In genomic region chr6:37057957-37058356, GRCm38 (mm10) we compare ENCODE assay signal across 24 mouse cellular contexts.
DNase-seq lines count a peak whose midpoint lies in the region; ATAC-seq and TF ChIP-seq lines count a peak whose summit lies in the region.
"Had no signal": no experiment of that assay in that cellular context is flagged by ENCODE, and none has a peak within 500 bp of the region (broad histone marks: within the 10 kb centered on the region; RNA-seq: fewer than 3 reads in every experiment).

No protein-coding gene starts in this region.

- no peak for TF ChIP-seq RAD21 in CH12.LX (IDR thresholded peaks at IDR 0.05; ENCODE audit: low read depth, low read length)

- H3K4me3 ChIP-seq in CH12.LX (replicated peaks in 1 of 3; ENCODE audit: low read depth in 2 of 3, low read length in 2 of 3, poor library complexity in 1 of 3): peak overlapping the region in 1 of 3 experiments; percentile 6
- H3K4me3 ChIP-seq in lung, postnatal 0 days (ENCODE audit: low read depth, low read length): no peak overlapping the region
- H3K4me3 ChIP-seq: embryonic facial prominence, embryonic 13.5 days; embryonic facial prominence, embryonic 15.5 days; erythroblast, embryonic 14.5 days; forebrain, embryonic 10.5 days; forebrain, embryonic 12.5 days had no signal

- no peak overlapping the region; the same call in 1 of the 2 replicates for H3K9ac ChIP-seq in CH12.LX (ENCODE audit: insufficient read depth, low read depth)
- H3K9ac ChIP-seq in lung, postnatal 0 days (replicated peaks; ENCODE audit: low read depth): no peak overlapping the region
- H3K9ac ChIP-seq: embryonic facial prominence, embryonic 13.5 days; embryonic facial prominence, embryonic 15.5 days; forebrain, embryonic 12.5 days had no signal

- 91% methylated on average over 9 of the region's 9 CpGs for WGBS in lung, postnatal 0 days

- in situ Hi-C loops in CH12.LX (cut with MboI; ENCODE audit: low pct_ligation_motif_present, low pct_unique_long_range_greater_than_20kb, low sequenced_read_pairs): loop anchor here (5.0 to 10.0 kb wide), 2 partner anchors 294 to 387 kb away; partner anchors contain the start of gene Creb3l2

- TF ChIP-seq EP300 in CH12.LX (IDR thresholded peaks at IDR 0.05; ENCODE audit: low read length): no peak
- no peak for TF ChIP-seq EP300 in lung, postnatal 0 days (IDR thresholded peaks at IDR 0.05)

- no peaks in the 10 kb centered on the region for H3K27me3 ChIP-seq in CH12.LX (replicated peaks)
- H3K27me3 ChIP-seq in lung, postnatal 0 days (replicated peaks; ENCODE audit: insufficient read depth, low read length): no peaks in the 10 kb centered on the region
- H3K27me3 ChIP-seq: embryonic facial prominence, embryonic 13.5 days; embryonic facial prominence, embryonic 15.5 days; forebrain, embryonic 12.5 days had no signal

- DNase-seq in heart, adult 11 months: peak; percentile 79
- DNase-seq in heart, adult 18-20 months: no peak
- no peak for DNase-seq in CH12.LX (ENCODE audit: extremely low read depth)
- DNase-seq in ZHBTc4 (ENCODE audit: low read depth, low spot score): peak; percentile 9
- DNase-seq in lung, postnatal 0 days (ENCODE audit: low spot score): no peak
- DNase-seq: adrenal gland, adult 2 months; adrenal gland, postnatal 10 days; adrenal gland, postnatal 25 days; B cell, adult 2 months; cerebellum, adult 11 months; cerebellum, adult 18-20 months; cerebellum, adult 8-10 months; cerebellum, adult 9-11 months; cerebellum, postnatal 14 days; cerebellum, postnatal 36 days; embryo, embryonic 11 days had no signal

- 0 out of 2 replicates have a peak, but pooled peaks have one; percentile 42 for TF ChIP-seq POLR2A in CH12.LX (IDR thresholded peaks at IDR 0.05; ENCODE audit: low read depth, low read length)

- H3K4me1 ChIP-seq in CH12.LX (ENCODE audit: control insufficient read depth in 1 of 2, insufficient read depth in 2 of 2): peaks cover 24 to 69% of the 10 kb centered on the region in 2 experiments
- no peaks in the 10 kb centered on the region for H3K4me1 ChIP-seq in lung, postnatal 0 days (ENCODE audit: insufficient read depth, low read depth, low read length)
- H3K4me1 ChIP-seq: embryonic facial prominence, embryonic 13.5 days; forebrain, embryonic 10.5 days; forebrain, embryonic 12.5 days had no signal

- H3K4me2 ChIP-seq in CH12.LX (ENCODE audit: insufficient read depth, low read depth, poor library complexity, severe bottlenecking): peak overlapping the region; percentile 38; the same call in 1 of the 2 replicates
- no peak overlapping the region for H3K4me2 ChIP-seq in lung, postnatal 0 days (replicated peaks; ENCODE audit: low read depth, low read length)
- H3K4me2 ChIP-seq: embryonic facial prominence, embryonic 13.5 days; embryonic facial prominence, embryonic 15.5 days; forebrain, embryonic 12.5 days had no signal

- dilution Hi-C loops in CH12.LX (cut with MboI; ENCODE audit: extremely low pct_ligation_motif_present, extremely low pct_unique_long_range_greater_than_20kb, low sequenced_read_pairs): no loop called here

- H3K9me3 ChIP-seq in CH12.LX (replicated peaks; ENCODE audit: low read length): no peaks in the 10 kb centered on the region
- no peaks in the 10 kb centered on the region for H3K9me3 ChIP-seq in lung, postnatal 0 days (ENCODE audit: low read length)
- H3K9me3 ChIP-seq: embryonic facial prominence, embryonic 13.5 days; embryonic facial prominence, embryonic 15.5 days; forebrain, embryonic 10.5 days; forebrain, embryonic 12.5 days had no signal

- H3K36me3 ChIP-seq in CH12.LX (replicated peaks in 1 of 2; ENCODE audit: control insufficient read depth in 1 of 2, insufficient read depth in 1 of 2, low read length in 1 of 2): peaks cover 0 to 56% of the 10 kb centered on the region in 2 experiments
- H3K36me3 ChIP-seq in lung, postnatal 0 days (ENCODE audit: insufficient read depth, low read length): no peaks in the 10 kb centered on the region
- H3K36me3 ChIP-seq: embryonic facial prominence, embryonic 13.5 days; embryonic facial prominence, embryonic 15.5 days; forebrain, embryonic 10.5 days; forebrain, embryonic 12.5 days had no signal

- H3K27ac ChIP-seq in CH12.LX (ENCODE audit: insufficient read depth, low read depth): peak overlapping the region; percentile 99
- no peak overlapping the region for H3K27ac ChIP-seq in lung, postnatal 0 days (ENCODE audit: low read length)
- H3K27ac ChIP-seq: embryonic facial prominence, embryonic 13.5 days; embryonic facial prominence, embryonic 15.5 days; forebrain, embryonic 10.5 days; forebrain, embryonic 12.5 days had no signal

- ATAC-seq in lung, postnatal 0 days: no peak
- ATAC-seq: CD4-positive, CD25-positive, alpha-beta regulatory T cell, adult 4 months; forebrain, embryonic 14.5 days; forebrain, embryonic 16.5 days had no signal

- H3K79me2 ChIP-seq in CH12.LX (replicated peaks; ENCODE audit: control insufficient read depth, extremely low read depth, insufficient read depth, poor library complexity, severe bottlenecking): peaks cover 13% of the 10 kb centered on the region; the same call in 1 of the 2 replicates

- peak in 1 of 2 experiments; percentile 32; a peak in 2 of 4 replicates for TF ChIP-seq CTCF in CH12.LX (conservative IDR thresholded peaks at IDR 0.05 in 1 of 2, IDR thresholded peaks at IDR 0.05 in 1 of 2; ENCODE audit: low read depth in 2 of 2, low read length in 2 of 2)
- TF ChIP-seq CTCF in lung, postnatal 0 days (IDR thresholded peaks at IDR 0.05): no peak

TF ChIP-seq in CH12.LX, 34 proteins besides CTCF, POLR2A, EP300 and RAD21:
- TF ChIP-seq NELFE (IDR thresholded peaks at IDR 0.05; ENCODE audit: low read depth, low read length): no peak
- 0 out of 2 replicates have a peak, but pooled peaks have one; percentile 39 for TF ChIP-seq TBP (conservative IDR thresholded peaks at IDR 0.05; ENCODE audit: low read depth, low read length)
- no peak for TF ChIP-seq MAZ (IDR thresholded peaks at IDR 0.05; ENCODE audit: low read depth, low read length)
- TF ChIP-seq MAFK (IDR thresholded peaks at IDR 0.05; ENCODE audit: insufficient replicate concordance, low read length): no peak
- TF ChIP-seq ELF1 (IDR thresholded peaks at IDR 0.05; ENCODE audit: low read depth, low read length): peak; percentile 29; the same call in 1 of the 2 replicates
- no peak for TF ChIP-seq MYC (IDR thresholded peaks at IDR 0.05; ENCODE audit: low read depth, low read length)
- no peak for TF ChIP-seq HCFC1 (IDR thresholded peaks at IDR 0.05; ENCODE audit: low read depth, low read length)
- TF ChIP-seq ZKSCAN1 (IDR thresholded peaks at IDR 0.05; ENCODE audit: borderline replicate concordance, low read depth, low read length): no peak
- no peak for TF ChIP-seq NRF1 (IDR thresholded peaks at IDR 0.05; ENCODE audit: low read depth, low read length)
- TF ChIP-seq MEF2A (IDR thresholded peaks at IDR 0.05; ENCODE audit: borderline replicate concordance, low read depth, low read length): no peak
- no peak for TF ChIP-seq E2F4 (IDR thresholded peaks at IDR 0.05; ENCODE audit: insufficient replicate concordance, low read depth, low read length)
- TF ChIP-seq ZMIZ1 (IDR thresholded peaks at IDR 0.05; ENCODE audit: low read depth, low read length): no peak
- TF ChIP-seq CHD1 (IDR thresholded peaks at IDR 0.05; ENCODE audit: low read depth, low read length): no peak
- TF ChIP-seq ETS1 (conservative IDR thresholded peaks at IDR 0.05; ENCODE audit: low read depth, low read length): no peak
- no peak for TF ChIP-seq POLR2AphosphoS2 (IDR thresholded peaks at IDR 0.05; ENCODE audit: low read depth, low read length)
- no peak for TF ChIP-seq CHD2 (IDR thresholded peaks at IDR 0.05; ENCODE audit: low read length)
- TF ChIP-seq USF1 (IDR thresholded peaks at IDR 0.05; ENCODE audit: low read depth, low read length): no peak
- TF ChIP-seq UBTF (IDR thresholded peaks at IDR 0.05; ENCODE audit: low read depth, low read length): no peak
- no peak for TF ChIP-seq ZNF384 (IDR thresholded peaks at IDR 0.05; ENCODE audit: low read depth, low read length)
- TF ChIP-seq ZC3H11A (IDR thresholded peaks at IDR 0.05; ENCODE audit: low read depth, low read length): no peak
- no peak for TF ChIP-seq KAT2A (IDR thresholded peaks at IDR 0.05; ENCODE audit: insufficient replicate concordance, low read length)
- TF ChIP-seq IRF4 (IDR thresholded peaks at IDR 0.05; ENCODE audit: low read depth, low read length): no peak
- TF ChIP-seq SIN3A (IDR thresholded peaks at IDR 0.05; ENCODE audit: low read length): no peak
- no peak for TF ChIP-seq GABPA (IDR thresholded peaks at IDR 0.05; ENCODE audit: insufficient replicate concordance, low read depth, low read length)
- 0 out of 2 replicates have a peak, but pooled peaks have one; percentile 11 for TF ChIP-seq BHLHE40 (IDR thresholded peaks at IDR 0.05; ENCODE audit: low read depth, low read length)
- peak; percentile 73; the same call in 1 of the 2 replicates for TF ChIP-seq MAX (IDR thresholded peaks at IDR 0.05; ENCODE audit: low read length)
- no peak for TF ChIP-seq PAX5 (IDR thresholded peaks at IDR 0.05; ENCODE audit: low read length)
- TF ChIP-seq SMC3 (IDR thresholded peaks at IDR 0.05; ENCODE audit: low read depth, low read length): peak; percentile 9; the same call in 1 of the 2 replicates
- TF ChIP-seq MXI1 (IDR thresholded peaks at IDR 0.05; ENCODE audit: low read depth, low read length): peak; percentile 22; the same call in 1 of the 2 replicates
- no peak for TF ChIP-seq RCOR1 (conservative IDR thresholded peaks at IDR 0.05; ENCODE audit: low read depth, low read length)
- TF ChIP-seq JUND (conservative IDR thresholded peaks at IDR 0.05; ENCODE audit: low read depth, low read length): no peak
- TF ChIP-seq USF2 (conservative IDR thresholded peaks at IDR 0.05; ENCODE audit: low read depth, low read length): no peak
- peak; percentile 21; the same call in 1 of the 2 replicates for TF ChIP-seq TCF12 (IDR thresholded peaks at IDR 0.05; ENCODE audit: low read depth, low read length)
- TF ChIP-seq JUN (IDR thresholded peaks at IDR 0.05; ENCODE audit: insufficient read depth, low read depth, low read length): no peak

Comparison
In these comparisons a context has a peak if more than half of its experiments do, and no peak if none do; other contexts are left out.
1. DNase-seq: peak in heart, adult 11 months (single experiment) and ZHBTc4 (single experiment); none in heart, adult 18-20 months (0 of 2), CH12.LX (single experiment) and lung, postnatal 0 days (single experiment).